ENCODE assay signal across 9 mouse cellular contexts in the genomic region with DNA sequence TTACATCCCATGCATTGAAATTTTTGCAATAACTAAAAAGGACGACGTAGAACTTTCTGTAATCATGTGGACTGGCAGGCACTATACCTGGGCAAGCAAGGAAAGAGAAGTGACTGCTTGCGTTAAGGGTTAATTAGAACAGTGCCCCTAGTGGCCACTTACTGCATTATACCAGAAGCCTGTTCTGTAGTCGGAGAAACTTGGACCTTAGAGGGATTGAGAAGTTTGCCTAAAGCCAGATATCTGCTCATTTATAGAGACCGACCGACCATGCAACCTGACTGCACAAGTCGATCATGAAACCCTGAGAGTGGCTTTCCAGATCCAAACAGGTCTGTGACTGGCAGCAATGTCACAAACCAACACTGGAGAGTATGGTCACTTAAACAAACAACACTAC. TPM values are rescaled to one million over a fixed set of nuclear protein-coding genes. Genes with fewer than 3 reads are reported as not detected.
DNase-seq lines count a peak whose midpoint lies in the region; ATAC-seq lines count a peak whose summit lies in the region.
"Had no signal": no experiment of that assay in that cellular context is flagged by ENCODE, and none has a peak within 500 bp of the region (broad histone marks: within the 10 kb centered on the region; RNA-seq: fewer than 3 reads in every experiment).

No protein-coding gene starts in this region.

- H3K9ac ChIP-seq in hindbrain, embryonic 11.5 days (ENCODE audit: low read depth, low read length): no peak overlapping the region
- no peak overlapping the region for H3K9ac ChIP-seq in hindbrain, embryonic 12.5 days
- H3K9ac ChIP-seq: limb, embryonic 12.5 days had no signal

- WGBS in hindbrain, embryonic 11.5 days: 24% methylated on average over 7 of the region's 7 CpGs
- 21% methylated on average over 7 of the region's 7 CpGs for WGBS in hindbrain, embryonic 12.5 days

- no peak overlapping the region for H3K4me2 ChIP-seq in hindbrain, embryonic 11.5 days (replicated peaks; ENCODE audit: low read depth, low read length)
- no peak overlapping the region for H3K4me2 ChIP-seq in hindbrain, embryonic 12.5 days (replicated peaks)
- H3K4me2 ChIP-seq: limb, embryonic 12.5 days had no signal

- no peaks in the 10 kb centered on the region for H3K9me3 ChIP-seq in hindbrain, embryonic 11.5 days (ENCODE audit: control insufficient read depth, low read length)
- no peaks in the 10 kb centered on the region for H3K9me3 ChIP-seq in hindbrain, embryonic 12.5 days (replicated peaks)
- H3K9me3 ChIP-seq: limb, embryonic 12.5 days had no signal

- H3K27ac ChIP-seq in hindbrain, embryonic 11.5 days (ENCODE audit: low read depth, low read length): no peak overlapping the region
- no peak overlapping the region for H3K27ac ChIP-seq in hindbrain, embryonic 12.5 days
- H3K27ac ChIP-seq: limb, embryonic 12.5 days had no signal

- DNase-seq in hindbrain, embryonic 11.5 days (ENCODE audit: low spot score): peak; percentile 80
- DNase-seq in ES-CJ7 (ENCODE audit: low read depth, low spot score): peak; percentile 79
- peak; percentile 72 for DNase-seq in embryo, embryonic 10 days (ENCODE audit: low spot score)
- DNase-seq in kidney, postnatal 4 days: peak; percentile 60 to 73
- DNase-seq in natural killer cell, adult 2 months (ENCODE audit: low spot score in 2 of 2): peak; percentile 38 to 61
- no peak for DNase-seq in frontal cortex, postnatal 10 days (ENCODE audit: low spot score in 2 of 2)
- DNase-seq in ovary, adult 18-20 months (ENCODE audit: low spot score): no peak

- ATAC-seq in hindbrain, embryonic 11.5 days (ENCODE audit: low FRiP score): no peak
- ATAC-seq in hindbrain, embryonic 12.5 days (ENCODE audit: low FRiP score): no peak

- H3K4me1 ChIP-seq in hindbrain, embryonic 11.5 days (replicated peaks; ENCODE audit: control insufficient read depth, insufficient read depth, low read length): no peaks in the 10 kb centered on the region
- no peaks in the 10 kb centered on the region for H3K4me1 ChIP-seq in hindbrain, embryonic 12.5 days

- no peaks in the 10 kb centered on the region for H3K27me3 ChIP-seq in hindbrain, embryonic 11.5 days (ENCODE audit: control insufficient read depth, insufficient read depth, low read length)
- peaks cover 2% of the 10 kb centered on the region; the same call in 1 of the 2 replicates for H3K27me3 ChIP-seq in hindbrain, embryonic 12.5 days
- H3K27me3 ChIP-seq: limb, embryonic 12.5 days had no signal

- H3K4me3 ChIP-seq in hindbrain, embryonic 11.5 days (ENCODE audit: low read depth, low read length): no peak overlapping the region
- H3K4me3 ChIP-seq in hindbrain, embryonic 12.5 days: no peak overlapping the region
- H3K4me3 ChIP-seq: limb, embryonic 12.5 days had no signal

- no peaks in the 10 kb centered on the region for H3K36me3 ChIP-seq in hindbrain, embryonic 11.5 days (ENCODE audit: control insufficient read depth, insufficient read depth, low read length)
- no peaks in the 10 kb centered on the region for H3K36me3 ChIP-seq in hindbrain, embryonic 12.5 days
- H3K36me3 ChIP-seq: limb, embryonic 12.5 days had no signal

RNA-seq across cellular contexts. Expression of gene Adgrg1, which starts 8.0 kb away (rescaled TPM):
- 138 and 160 TPM in 2 replicates for polyA plus RNA-seq in hindbrain, embryonic 11.5 days (2014; fragmentation: Nextera tagmentation; extraction: Ambion mirVana)
- polyA plus RNA-seq in hindbrain, embryonic 12.5 days (2016; fragmentation: Nextera tagmentation; extraction: Ambion mirVana): 187 and 194 TPM in 2 replicates

RNA-seq across cellular contexts. Expression of gene Adgrg5, which starts 43.1 kb away (rescaled TPM):
- polyA plus RNA-seq in hindbrain, embryonic 11.5 days (2014; fragmentation: Nextera tagmentation; extraction: Ambion mirVana): 0.14 TPM in 2 replicates
- polyA plus RNA-seq in hindbrain, embryonic 12.5 days (2016; fragmentation: Nextera tagmentation; extraction: Ambion mirVana): 0.12 TPM in 1 of 2 replicates, not detected in the other
- polyA plus RNA-seq: limb, embryonic 12.5 days had no signal

RNA-seq across cellular contexts. Expression of gene Ccdc102a, which starts 48.7 kb away (rescaled TPM):
- polyA plus RNA-seq in hindbrain, embryonic 11.5 days (2014; fragmentation: Nextera tagmentation; extraction: Ambion mirVana): 18.5 and 19.2 TPM in 2 replicates
- 30.8 and 30.9 TPM in 2 replicates for polyA plus RNA-seq in hindbrain, embryonic 12.5 days (2016; fragmentation: Nextera tagmentation; extraction: Ambion mirVana)

RNA-seq across cellular contexts. Expression of gene Adgrg3, which starts 50.9 kb away (rescaled TPM):
- polyA plus RNA-seq in hindbrain, embryonic 11.5 days (2014; fragmentation: Nextera tagmentation; extraction: Ambion mirVana): 2.5 and 4.7 TPM in 2 replicates
- polyA plus RNA-seq in hindbrain, embryonic 12.5 days (2016; fragmentation: Nextera tagmentation; extraction: Ambion mirVana): 1.9 TPM in 2 replicates

Comparison
In these comparisons a context has a peak if more than half of its experiments do, and no peak if none do; other contexts are left out.
1. DNase-seq: peak in hindbrain, embryonic 11.5 days (single experiment), ES-CJ7 (single experiment), embryo, embryonic 10 days (single experiment), kidney, postnatal 4 days (2 of 2) and natural killer cell, adult 2 months (2 of 2); none in frontal cortex, postnatal 10 days (0 of 2) and ovary, adult 18-20 months (single experiment).